Mouse (Mus musculus): Measurements from ENCODE around the gene Gpc2. TPM values are rescaled to one million over a fixed set of nuclear protein-coding genes. Genes with fewer than 3 reads are reported as not detected.

The Gpc2 gene
- total RNA-seq, 2 experiments from 2014 or later, result 6.7 to 8.2 TPM

Other genes with a start within 250 kb of the Gpc2 start
- not detected for gene Smok3c, start 226.8 kb downstream of the Gpc2 start, total RNA-seq (2021)
- gene Zkscan1, start 194.9 kb downstream of the Gpc2 start, total RNA-seq (2021), result 10 to 100 TPM; 42.8 to 44.7 TPM
- gene Zscan21, start 163.1 kb downstream of the Gpc2 start, total RNA-seq (2021), result 10 to 100 TPM; 18.2 to 18.3 TPM
- 10 to 100 TPM in 1 of 2 experiments, 1 to 10 TPM in 1; 9.5 to 13.3 TPM for gene Zfp113, start 124.3 kb downstream of the Gpc2 start, total RNA-seq (2021)
- 100 to 1,000 TPM; 132 to 144 TPM for gene Cops6, start 118.9 kb downstream of the Gpc2 start, total RNA-seq (2021)
- 10 to 100 TPM; 23.7 to 26.6 TPM for gene Ap4m1, start 108.0 kb downstream of the Gpc2 start, total RNA-seq (2021)
- gene Mcm7, start 107.6 kb downstream of the Gpc2 start, total RNA-seq (2021), result 10 to 100 TPM; 21.3 to 21.8 TPM
- gene Taf6, start 92.6 kb downstream of the Gpc2 start, total RNA-seq (2021), result 10 to 100 TPM; 33.8 to 36.0 TPM
- gene Cnpy4, start 92.5 kb downstream of the Gpc2 start, total RNA-seq (2021), result 10 to 100 TPM; 13.0 to 15.9 TPM
- gene Mblac1, start 85.7 kb downstream of the Gpc2 start, total RNA-seq (2021), result 10 to 100 TPM; 10.1 to 11.7 TPM
- under 1 TPM in 1 of 2 experiments, not detected in 1; 0.17 TPM for gene Nxpe5, start 54.1 kb downstream of the Gpc2 start, total RNA-seq (2021)
- gene Lamtor4, start 24.5 kb downstream of the Gpc2 start, total RNA-seq (2021), result 10 to 100 TPM; 64.5 to 66.6 TPM
- 10 to 100 TPM; 72.5 to 79.9 TPM for gene BC037034, start 16.0 kb downstream of the Gpc2 start, total RNA-seq (2021)
- 1 to 10 TPM; 2.3 to 4.0 TPM for gene Gal3st4, start 7.2 kb downstream of the Gpc2 start, total RNA-seq (2021)
- gene Gm43720, start within 50 bp of the Gpc2 start, total RNA-seq (2021), result under 1 TPM in 1 of 2 experiments, not detected in 1; 0.07 TPM
- 1 to 10 TPM; 2.2 to 2.9 TPM for gene Stag3, start 235 bp upstream of the Gpc2 start, total RNA-seq (2021)
- not detected for gene Pvrig, start 62.0 kb upstream of the Gpc2 start, total RNA-seq (2021)
- 10 to 100 TPM; 22.7 to 25.8 TPM for gene Zfp157, start 161.5 kb upstream of the Gpc2 start, total RNA-seq (2021)